Mouse (Mus musculus) spleen, embryonic (tissue): ENCODE data around the gene Habp4.

Experiments used
- CTCF ChIA-PET: fragments of 350-600 bp; sonication (Branson Sonifier 250); formaldehyde crosslinking; loops from one replicate; lab custom pipeline; 2022; lab: Charles Lee

Gene Habp4

GRCm38 (mm10) chr13:64178000-64178399 is 16.4 kb downstream of the Habp4 start:
- CTCF ChIA-PET, result no interaction called here

GRCm38 (mm10) chr13:64178746-64179652 is 17.4 kb downstream of the Habp4 start:
- CTCF ChIA-PET, result interaction anchor here (0.9 kb wide), 1 partner anchor 785 kb away, joined by 16 read pairs; no protein-coding TSS in a partner anchor

- CTCF ChIA-PET, result interaction anchor here (0.7 to 0.9 kb wide), 2 partner anchors 126 to 787 kb away, joined by 3 to 16 read pairs; no protein-coding TSS in a partner anchor
These were observed 18.7 kb downstream of the Habp4 start for GRCm38 (mm10) chr13:64180300-64180699.

GRCm38 (mm10) chr13:64180888-64181287 is 19.3 kb downstream of the Habp4 start:
- CTCF ChIA-PET, result interaction anchor here (0.7 kb wide), 1 partner anchor 126 kb away, joined by 3 read pairs; no protein-coding TSS in a partner anchor

GRCm38 (mm10) chr13:64182091-64182490 is 20.5 kb downstream of the Habp4 start:
- CTCF ChIA-PET, result no interaction called here

GRCm38 (mm10) chr13:64183583-64183982 is 22.0 kb downstream of the Habp4 start:
- CTCF ChIA-PET, result no interaction called here

- CTCF ChIA-PET, result no interaction called here
These were observed 22.7 kb downstream of the Habp4 start for GRCm38 (mm10) chr13:64184361-64184760.

GRCm38 (mm10) chr13:64185176-64185575 is 23.6 kb downstream of the Habp4 start:
- CTCF ChIA-PET, result no interaction called here

- CTCF ChIA-PET, result no interaction called here
These were observed 24.0 kb downstream of the Habp4 start for GRCm38 (mm10) chr13:64185586-64185985.

GRCm38 (mm10) chr13:64186516-64186915 is 24.9 kb downstream of the Habp4 start:
- CTCF ChIA-PET, result no interaction called here

GRCm38 (mm10) chr13:64187065-64187464 is 25.4 kb downstream of the Habp4 start:
- CTCF ChIA-PET, result no interaction called here

- CTCF ChIA-PET, result interaction anchor here (0.6 kb wide), 2 partner anchors 24 to 1243 kb away, joined by 3 to 8 read pairs; no protein-coding TSS in a partner anchor
These were observed 36.3 kb downstream of the Habp4 start for GRCm38 (mm10) chr13:64197899-64198298.

- CTCF ChIA-PET, result no interaction called here
These were observed 36.7 kb downstream of the Habp4 start for GRCm38 (mm10) chr13:64198310-64198709.

GRCm38 (mm10) chr13:64200911-64201310 is 39.3 kb downstream of the Habp4 start:
- CTCF ChIA-PET, result no interaction called here

GRCm38 (mm10) chr13:64204726-64205125 is 43.1 kb downstream of the Habp4 start:
- CTCF ChIA-PET, result interaction anchor here (0.6 kb wide), 1 partner anchor 967 kb away, joined by 3 read pairs; no protein-coding TSS in a partner anchor

- CTCF ChIA-PET, result interaction anchor here (0.6 kb wide), 1 partner anchor 966 kb away, joined by 3 read pairs; no protein-coding TSS in a partner anchor
These were observed 43.6 kb downstream of the Habp4 start for GRCm38 (mm10) chr13:64205186-64205585.

GRCm38 (mm10) chr13:64208146-64208545 is 46.5 kb downstream of the Habp4 start:
- CTCF ChIA-PET, result interaction anchor here (0.7 kb wide), 1 partner anchor 102 kb away, joined by 3 read pairs; no protein-coding TSS in a partner anchor

- CTCF ChIA-PET, result no interaction called here
These were observed 50.5 kb downstream of the Habp4 start for GRCm38 (mm10) chr13:64211995-64212603.

GRCm38 (mm10) chr13:64214891-64215290 is 53.3 kb downstream of the Habp4 start:
- CTCF ChIA-PET, result no interaction called here

- CTCF ChIA-PET, result no interaction called here
These were observed 64.1 kb downstream of the Habp4 start for GRCm38 (mm10) chr13:64225738-64226137.

- CTCF ChIA-PET, result no interaction called here
These were observed 65.1 kb downstream of the Habp4 start for GRCm38 (mm10) chr13:64226725-64227124.

GRCm38 (mm10) chr13:64233139-64233538 is 71.5 kb downstream of the Habp4 start:
- CTCF ChIA-PET, result interaction anchor here (0.8 kb wide), 1 partner anchor 15 kb away, joined by 3 read pairs; no protein-coding TSS in a partner anchor
